Mouse (Mus musculus) myocyte (in vitro differentiated cells): ENCODE results near the gene Sinhcaf. TPM values are rescaled to one million over a fixed set of nuclear protein-coding genes. Genes with fewer than 3 reads are reported as not detected.

Experiments
- H3K27me3 ChIP-seq: one replicate; pipeline ENCODE4 v1.6.1; 2011; ENCODE audit not compliant: control insufficient read depth, insufficient read depth, insufficient read length
- H3K36me3 ChIP-seq: one replicate; pipeline ENCODE4 v1.6.1; 2011; ENCODE audit not compliant: control insufficient read depth, insufficient read depth
- H3K4me2 ChIP-seq: one replicate; pipeline ENCODE4 v1.6.1; 2011; ENCODE audit warnings: low read depth, control low read depth
- H3K4me3 ChIP-seq: one replicate; pipeline ENCODE4 v1.5.1; 2011; ENCODE audit warnings: mild to moderate bottlenecking, control low read depth, moderate library complexity
- H3K79me2 ChIP-seq: one replicate; pipeline ENCODE4 v1.6.1; 2011; ENCODE audit not compliant: control insufficient read depth, insufficient read depth
- H3ac ChIP-seq: one replicate; pipeline ENCODE4 v1.6.1; 2011; ENCODE audit not compliant: control insufficient read depth, insufficient read length
- CEBPB ChIP-seq: IDR thresholded peaks from 2 replicates; pipeline ENCODE4 v1.6.1; 2011; ENCODE audit warnings: mild to moderate bottlenecking, moderate library complexity; ENCODE audit not compliant: poor library complexity, insufficient read depth, severe bottlenecking
- E2F4 ChIP-seq: IDR thresholded peaks from one replicate; pipeline ENCODE4 v1.6.1; 2011; ENCODE audit warnings: mild to moderate bottlenecking, control low read depth, moderate library complexity; ENCODE audit not compliant: insufficient read depth
- MAX ChIP-seq: IDR thresholded peaks from one replicate; pipeline ENCODE4 v1.6.1; 2011; ENCODE audit warnings: low read depth, mild to moderate bottlenecking, control low read depth
- MYOD1 ChIP-seq, 3 experiments: IDR thresholded peaks; one replicate each; pipeline ENCODE4 v1.6.1; 2011; ENCODE audit warnings: control low read depth in 2 of 3, low read depth in 2 of 3, mild to moderate bottlenecking in 2 of 3, moderate library complexity in 1 of 3; ENCODE audit not compliant: insufficient read length in 2 of 3, control insufficient read depth in 1 of 3
- MYOG ChIP-seq, 3 experiments: IDR thresholded peaks; one replicate each; pipeline ENCODE4 v1.6.1; 2011; ENCODE audit warnings: control low read depth in 2 of 3, low read depth in 2 of 3, mild to moderate bottlenecking in 2 of 3; ENCODE audit not compliant: insufficient read length in 2 of 3, control insufficient read depth in 1 of 3, insufficient read depth in 1 of 3
- POLR2A ChIP-seq: IDR thresholded peaks from one replicate; pipeline ENCODE4 v1.6.1; 2011; ENCODE audit warnings: low read depth, mild to moderate bottlenecking, control low read depth, moderate library complexity; ENCODE audit not compliant: insufficient read length
- POLR2AphosphoS2 ChIP-seq: IDR thresholded peaks from one replicate; pipeline ENCODE4 v1.6.1; 2011; ENCODE audit warnings: low read depth, control low read depth; ENCODE audit not compliant: insufficient read length
- REST ChIP-seq: IDR thresholded peaks from one replicate; pipeline ENCODE4 v1.6.1; 2011; ENCODE audit warnings: mild to moderate bottlenecking, control low read depth, moderate library complexity; ENCODE audit not compliant: insufficient read depth, insufficient read length
- SRF ChIP-seq: IDR thresholded peaks from one replicate; pipeline ENCODE4 v1.6.1; 2011; ENCODE audit warnings: low read depth; ENCODE audit not compliant: control insufficient read depth, insufficient read length
- TCF12 ChIP-seq: IDR thresholded peaks from one replicate; pipeline ENCODE4 v1.6.1; 2011; ENCODE audit warnings: mild to moderate bottlenecking, control low read depth; ENCODE audit not compliant: poor library complexity, insufficient read depth, severe bottlenecking
- TCF3 ChIP-seq: IDR thresholded peaks from one replicate; pipeline ENCODE4 v1.6.1; 2011; ENCODE audit warnings: low read depth, control low read depth; ENCODE audit not compliant: insufficient read length
- USF1 ChIP-seq: IDR thresholded peaks from one replicate; pipeline ENCODE4 v1.6.1; 2011; ENCODE audit warnings: low read depth, mild to moderate bottlenecking, control low read depth, moderate library complexity
- polyA plus RNA-seq: library from polyadenylated mRNA; unstranded; fragments of >200 nt; fragmentation: generic; extraction: Trizol; gene quantifications from one replicate; pipeline ENCODE4 v1.2.1, GENCODE M21; 2012; ENCODE audit warnings: missing spikeins

The Sinhcaf gene
- polyA plus RNA-seq, 1 experiment = 8.5 TPM

- TF ChIP-seq MYOG (IDR thresholded peaks at IDR 0.05; ENCODE audit: control insufficient read depth in 1 of 3, insufficient read depth in 1 of 3, insufficient read length in 2 of 3, low read depth in 2 of 3) (no peak), TCF12 (no peak), POLR2A (no peak), TCF3 (no peak), E2F4 (no peak), POLR2AphosphoS2 (no peak), SRF (no peak), REST (no peak), MYOD1 (IDR thresholded peaks at IDR 0.05; ENCODE audit: control insufficient read depth in 1 of 3, insufficient read length in 2 of 3, low read depth in 2 of 3) (no peak), MAX (no peak), USF1 (no peak), CEBPB (no peak)
- peak overlapping the region; percentile 71 for H3K4me3 ChIP-seq
- H3ac ChIP-seq = peak overlapping the region; percentile 18
- H3K27me3 ChIP-seq = no peaks in the 10 kb centered on the region
- no peaks in the 10 kb centered on the region for H3K36me3 ChIP-seq
- no peaks in the 10 kb centered on the region for H3K79me2 ChIP-seq
- H3K4me2 ChIP-seq = peak overlapping the region; percentile 90
Measured at GRCm38 (mm10) chr6:148894888-148895772, 51.1 kb downstream of the Sinhcaf start.

DNA sequence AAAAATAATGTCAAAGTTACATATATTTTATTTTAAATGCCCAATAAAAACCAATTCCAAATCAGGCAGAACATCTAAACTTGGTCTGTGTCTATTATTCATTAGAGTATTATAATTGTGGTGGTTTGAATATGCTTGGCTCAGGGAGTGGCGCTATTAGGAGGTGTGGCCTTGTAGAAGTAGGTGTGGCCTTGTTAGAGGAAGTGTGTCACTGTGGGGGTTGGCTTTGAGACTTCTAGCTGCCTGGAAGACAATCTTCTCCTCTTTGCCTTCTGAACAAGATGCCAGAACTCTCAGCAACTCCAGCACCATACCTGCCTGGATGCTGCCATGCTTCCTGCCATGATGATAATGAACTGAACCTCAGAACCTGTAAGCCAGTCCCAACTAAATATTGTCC, 72.4 kb downstream of the Sinhcaf start:
- no peaks in the 10 kb centered on the region for H3K79me2 ChIP-seq
- H3ac ChIP-seq = no peak overlapping the region
- H3K27me3 ChIP-seq = no peaks in the 10 kb centered on the region
- H3K36me3 ChIP-seq = no peaks in the 10 kb centered on the region
- H3K4me2 ChIP-seq = no peak overlapping the region
- TF ChIP-seq MYOG (IDR thresholded peaks at IDR 0.05; ENCODE audit: control insufficient read depth in 1 of 3, insufficient read depth in 1 of 3, insufficient read length in 2 of 3, low read depth in 2 of 3) = no peak
- TF ChIP-seq REST = no peak
- no peak for TF ChIP-seq SRF
- TF ChIP-seq USF1 = no peak
- TF ChIP-seq MYOD1 (IDR thresholded peaks at IDR 0.05; ENCODE audit: control insufficient read depth in 1 of 3, insufficient read length in 2 of 3, low read depth in 2 of 3) = no peak
- TF ChIP-seq POLR2AphosphoS2 = no peak
- no peak for TF ChIP-seq TCF3
- TF ChIP-seq MAX = no peak
- no peak overlapping the region for H3K4me3 ChIP-seq

Other genes with a start within 250 kb of the Sinhcaf start
- gene Ipo8, start 115.0 kb downstream of the Sinhcaf start, polyA plus RNA-seq = 13.8 TPM
- gene Caprin2, start 50.2 kb downstream of the Sinhcaf start, polyA plus RNA-seq = 1.8 TPM
- gene Dennd5b, start 155.2 kb upstream of the Sinhcaf start, polyA plus RNA-seq = 3.1 TPM
- not detected for gene Gm10203, start 183.7 kb upstream of the Sinhcaf start, polyA plus RNA-seq
- gene Etfbkmt, start 193.4 kb upstream of the Sinhcaf start, polyA plus RNA-seq = 7.2 TPM
- gene Amn1, start 242.2 kb upstream of the Sinhcaf start, polyA plus RNA-seq = 23.2 TPM